ENCODE assay signal across 20 mouse cellular contexts in the genomic region with DNA sequence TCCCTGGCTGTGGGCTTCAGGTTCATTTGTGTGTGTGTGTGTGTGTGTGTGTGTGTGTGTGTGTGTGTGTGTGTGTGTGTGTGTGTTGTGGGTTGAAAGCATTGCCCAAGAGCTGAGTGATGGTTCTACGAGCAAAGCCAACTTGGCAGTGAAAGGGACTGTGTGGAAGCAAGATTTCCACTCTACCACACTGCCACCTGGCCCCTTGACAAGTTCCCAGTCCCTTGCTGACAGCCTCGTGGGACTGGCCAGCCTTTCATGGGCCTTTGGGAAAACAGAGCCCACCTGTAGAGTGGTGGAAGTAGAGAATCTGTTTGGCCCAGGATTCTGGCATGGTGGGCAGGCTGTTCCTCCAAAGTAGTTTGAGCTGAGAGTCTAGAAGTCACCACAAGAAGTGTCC. TPM values are rescaled to one million over a fixed set of nuclear protein-coding genes. Genes with fewer than 3 reads are reported as not detected.
DNase-seq lines count a peak whose midpoint lies in the region; ATAC-seq lines count a peak whose summit lies in the region.
"Had no signal": no experiment of that assay in that cellular context is flagged by ENCODE, and none has a peak within 500 bp of the region (broad histone marks: within the 10 kb centered on the region; RNA-seq: fewer than 3 reads in every experiment).

No protein-coding gene starts in this region.

- peak; percentile 39 for DNase-seq in adrenal gland, postnatal 14 days
- DNase-seq in adrenal gland, postnatal 25 days: no peak
- DNase-seq in cerebellum, postnatal 14 days: peak; percentile 68 to 78
- DNase-seq in cerebellum, adult 8-10 months: no peak
- peak; percentile 73 for DNase-seq in left cerebral cortex, postnatal 4 days
- no peak for DNase-seq in left cerebral cortex, postnatal 14 days (ENCODE audit: low spot score in 2 of 2)
- peak; percentile 18 for DNase-seq in adipocyte (ENCODE audit: low spot score)
- DNase-seq: adrenal gland, adult 8-10 months; B cell, adult 2 months; cerebellum, adult 2 months; embryo, embryonic 11 days; gastrocnemius, postnatal 36 days; heart, adult 2 months; heart, postnatal 14 days; heart, postnatal 4 days; kidney, adult 2 months had no signal

- ATAC-seq in monocyte, adult 5-6 weeks (replicated peaks; ENCODE audit: insufficient number of reproducible peaks, low FRiP score, low TSS enrichment, poor library complexity, severe bottlenecking): no peak
- ATAC-seq: forebrain, embryonic 15.5 days; Patski had no signal

- intact Hi-C loops in left cerebral cortex, postnatal 4 days (cut with DNase I): no loop called here
- intact Hi-C loops in left cerebral cortex, postnatal 14 days (cut with DNase I): no loop called here

RNA-seq across cellular contexts. Expression of gene Pde9a, which starts 7.8 kb away (rescaled TPM):
- 5.2 and 8.5 TPM in 2 replicates for total RNA-seq in adrenal gland, postnatal 14 days (2021)
- 1.4 and 2.5 TPM in 2 replicates for total RNA-seq in adrenal gland, postnatal 25 days (2021)
- 10 to 100 TPM; 48.2 to 49.8 TPM for total RNA-seq in left cerebral cortex, postnatal 4 days (2021)
- 10 to 100 TPM; 24.4 to 27.2 TPM for total RNA-seq in left cerebral cortex, postnatal 14 days (2021)
- total RNA-seq in monocyte, adult 5-6 weeks (2017): not detected in 3 replicates
- total RNA-seq: CH12.LX had no signal

Comparison
In these comparisons a context has a peak if more than half of its experiments do, and no peak if none do; other contexts are left out.
1. DNase-seq: peak in adrenal gland, postnatal 14 days (single experiment), cerebellum, postnatal 14 days (2 of 2), left cerebral cortex, postnatal 4 days (single experiment) and adipocyte (single experiment); none in adrenal gland, postnatal 25 days (single experiment), cerebellum, adult 8-10 months (single experiment) and left cerebral cortex, postnatal 14 days (0 of 2).